Mouse (Mus musculus) kidney, postnatal 36 days (tissue): ENCODE data around the gene Hbs1l.

Experiments used
- DNase-seq, 2 experiments: peaks; one replicate each; pipeline ENCODE4 v3.0.0; 2021 to 2022; ENCODE audit warnings: mixed read lengths in 2 of 2

Hbs1l gene

DNA sequence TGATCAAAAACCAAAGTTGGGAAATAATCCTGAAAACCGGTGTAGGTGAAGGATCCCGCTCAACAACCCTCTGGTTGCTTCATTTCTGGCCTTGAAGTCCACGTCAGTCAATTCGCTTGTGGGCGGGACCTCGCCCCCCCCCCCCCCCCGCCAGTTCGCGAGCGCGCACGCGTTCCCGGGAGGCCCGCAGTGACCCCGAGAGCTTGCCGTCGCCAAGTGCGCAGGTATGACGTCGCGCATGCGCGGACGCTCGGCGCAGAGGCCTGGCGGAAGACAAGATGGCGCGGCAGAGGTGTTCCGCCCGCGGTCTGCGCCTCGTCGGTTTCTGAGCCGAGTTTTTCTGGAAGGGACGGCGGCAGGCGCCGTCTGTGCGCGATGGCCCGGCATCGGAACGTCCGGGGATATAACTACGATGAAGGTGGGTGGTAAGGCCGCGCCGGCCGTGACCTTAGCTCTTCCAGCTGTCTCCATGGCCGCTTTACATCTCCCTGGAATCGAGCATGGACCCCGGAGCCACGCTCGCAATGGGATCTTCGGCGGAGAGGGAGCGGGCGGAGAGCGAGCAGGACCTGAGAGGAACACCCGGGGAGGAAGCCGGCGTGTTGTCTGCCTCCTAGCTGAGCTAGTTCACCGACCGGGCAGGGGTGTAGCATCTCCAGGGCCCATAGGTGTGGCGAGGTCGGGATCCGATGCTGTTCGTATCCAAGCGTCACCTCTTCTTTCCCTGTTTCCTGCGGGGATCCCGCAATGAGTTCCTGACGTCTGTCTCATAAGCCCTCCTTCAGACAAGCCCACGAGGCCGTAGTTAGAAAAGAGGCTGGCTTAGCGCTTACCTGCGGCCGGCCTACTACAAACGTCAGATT is at the start of gene Hbs1l:
Gene Hbs1l, plus strand, starts transcription at position 221 of the 863 bp plus-strand sequence.
- DNase-seq = peak; percentile 93 to 96

DNA sequence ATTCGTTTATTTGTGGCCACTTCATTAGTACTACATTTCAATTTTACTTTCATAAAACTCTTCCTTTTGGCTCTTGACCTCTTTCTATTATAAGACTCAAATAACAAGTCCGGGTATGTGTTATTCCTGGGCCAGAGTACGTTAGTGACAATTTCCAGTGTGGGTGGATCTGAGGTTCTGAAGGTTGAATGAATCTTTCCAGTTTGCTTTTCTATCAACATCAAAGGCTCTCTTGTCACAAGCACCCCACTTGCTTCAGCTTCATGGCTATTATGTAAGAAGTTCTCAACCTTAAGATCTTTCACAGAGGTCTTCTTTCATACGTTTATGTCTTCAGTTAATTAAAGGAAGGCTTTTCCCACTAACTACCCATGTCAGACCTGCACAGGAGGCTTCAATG is 47.2 kb upstream of the Hbs1l start:
- DNase-seq = no peak

DNA sequence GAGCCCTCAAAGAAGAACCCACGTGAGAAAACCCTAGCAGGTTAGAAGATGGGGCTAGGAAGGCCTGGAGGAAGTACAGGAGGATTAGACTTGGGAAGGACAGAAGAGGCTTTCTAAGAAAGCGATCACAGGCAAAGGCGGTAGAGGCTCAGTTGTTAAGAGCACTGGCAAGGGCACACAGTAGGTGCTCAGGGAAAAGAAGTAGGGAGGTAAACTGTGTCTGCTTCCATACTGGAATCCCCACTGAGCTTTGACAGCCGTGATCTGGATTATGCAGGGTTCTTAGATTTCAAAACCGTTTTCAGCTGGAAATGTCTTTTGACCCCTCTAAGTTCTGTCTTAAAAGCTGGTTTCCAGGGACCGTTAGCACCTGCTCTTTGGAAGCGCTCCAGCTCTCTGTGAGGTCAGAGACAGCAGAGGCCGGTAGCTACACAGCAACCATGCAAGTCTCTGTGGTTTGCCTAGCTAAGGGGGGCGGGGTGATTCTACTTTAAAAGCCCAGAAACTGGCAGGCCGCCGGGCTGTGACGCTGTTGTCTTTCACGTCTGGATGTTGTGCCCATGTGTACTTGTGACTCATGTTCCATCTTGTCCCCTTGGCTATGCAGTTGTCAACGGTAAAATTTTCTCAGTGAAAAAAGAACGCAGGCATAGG is 43.8 kb upstream of the Hbs1l start:
- peak; percentile 28 to 57 for DNase-seq

DNA sequence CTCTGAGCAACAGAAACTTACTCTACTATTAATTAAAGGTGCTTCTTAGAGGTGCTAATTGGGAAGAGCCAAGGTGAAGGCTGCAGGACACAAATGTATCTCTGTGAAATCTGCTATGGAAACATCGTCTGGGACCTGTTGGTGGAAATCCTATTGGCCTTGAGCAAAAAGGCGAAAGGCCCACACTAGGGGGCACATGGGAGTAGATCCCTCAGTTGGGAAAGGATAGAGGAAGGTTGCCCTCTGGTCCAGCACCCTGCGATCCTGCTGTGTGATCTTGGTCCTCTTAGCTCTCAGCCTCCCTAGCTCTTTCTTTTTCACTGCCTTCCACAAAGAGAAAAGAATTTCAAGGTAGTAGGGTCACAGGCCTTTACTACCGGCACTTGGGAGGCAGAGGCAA is 43.0 kb upstream of the Hbs1l start:
- peak in 1 of 2 experiments; percentile 2 for DNase-seq

DNA sequence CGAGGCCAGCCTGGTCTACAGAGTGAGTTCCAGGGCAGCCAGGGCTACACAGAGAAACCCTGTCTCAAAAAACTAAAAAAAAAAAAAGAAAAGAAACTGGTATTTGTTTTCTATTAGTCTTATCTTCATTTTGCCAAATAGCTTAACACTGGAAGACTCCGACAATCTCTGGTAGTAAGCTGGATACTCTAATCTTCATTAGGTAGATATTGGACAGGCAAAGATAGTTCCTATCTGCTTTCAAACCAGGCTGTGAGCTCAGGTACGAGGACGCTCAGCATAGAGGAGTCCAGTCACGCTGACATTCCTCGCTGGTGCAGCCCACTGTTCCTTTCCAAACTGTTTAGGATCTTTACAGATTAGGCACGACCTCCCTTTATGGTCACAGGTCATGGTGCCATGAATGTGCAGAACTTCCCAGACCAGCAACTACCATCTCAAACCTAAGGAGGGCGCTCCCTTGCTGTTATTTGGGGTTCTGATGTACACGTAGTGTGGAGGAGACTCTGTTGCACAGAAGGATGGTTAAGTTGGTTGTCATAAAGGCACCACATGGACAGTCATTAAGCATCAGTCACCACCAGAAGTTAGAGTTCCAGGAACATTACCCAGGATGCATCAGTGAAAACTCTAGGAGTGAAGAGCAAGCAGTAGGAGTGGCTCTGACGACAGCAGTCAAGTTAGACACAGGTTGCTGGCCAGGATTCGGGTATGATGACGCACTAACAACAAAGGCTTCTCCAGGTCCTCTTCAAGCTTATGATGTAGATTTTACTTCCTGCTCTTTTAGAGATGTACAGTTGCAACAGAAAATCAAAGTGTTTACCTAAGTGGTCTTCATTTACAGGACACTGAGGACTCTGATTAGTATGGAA is 41.3 kb upstream of the Hbs1l start:
- DNase-seq = no peak

DNA sequence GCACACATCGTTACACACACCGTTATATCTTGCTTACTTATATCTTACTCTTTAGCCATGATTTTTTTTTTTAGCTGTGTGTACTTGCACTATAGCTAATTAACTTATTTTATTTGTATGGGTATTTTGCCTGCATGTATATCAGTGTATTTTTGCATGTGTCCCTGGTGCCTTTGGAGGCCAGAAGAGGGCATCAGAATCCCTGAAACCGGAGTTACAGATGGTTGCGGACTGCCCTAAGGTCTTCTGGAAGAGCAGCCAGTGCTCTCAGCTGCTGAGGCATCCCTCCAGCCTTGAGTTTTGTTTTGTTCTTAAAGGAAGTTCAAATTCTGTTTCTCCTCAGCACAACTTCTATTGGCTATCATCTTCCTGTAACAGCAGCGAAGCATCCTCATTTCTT is 38.5 kb upstream of the Hbs1l start:
- peak; percentile 2 to 29 for DNase-seq

DNA sequence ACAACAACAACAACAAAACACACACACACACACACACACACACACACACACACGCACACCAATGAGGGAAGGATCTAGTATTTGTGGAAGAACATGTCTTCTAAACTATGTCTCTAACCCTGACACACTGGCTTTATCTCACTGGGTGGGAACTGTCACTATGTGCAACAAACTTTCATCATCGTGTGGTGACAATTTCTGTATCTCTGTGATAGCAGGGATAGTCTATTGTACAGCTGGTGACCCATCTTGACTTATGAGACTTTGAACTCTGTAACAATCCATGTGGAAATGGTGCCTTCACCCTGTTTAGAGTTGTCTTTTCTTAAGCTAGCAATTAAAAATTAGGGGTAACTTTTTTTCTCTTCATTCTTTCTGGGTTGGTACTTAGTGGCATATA is 36.1 kb upstream of the Hbs1l start:
- DNase-seq = no peak

DNA sequence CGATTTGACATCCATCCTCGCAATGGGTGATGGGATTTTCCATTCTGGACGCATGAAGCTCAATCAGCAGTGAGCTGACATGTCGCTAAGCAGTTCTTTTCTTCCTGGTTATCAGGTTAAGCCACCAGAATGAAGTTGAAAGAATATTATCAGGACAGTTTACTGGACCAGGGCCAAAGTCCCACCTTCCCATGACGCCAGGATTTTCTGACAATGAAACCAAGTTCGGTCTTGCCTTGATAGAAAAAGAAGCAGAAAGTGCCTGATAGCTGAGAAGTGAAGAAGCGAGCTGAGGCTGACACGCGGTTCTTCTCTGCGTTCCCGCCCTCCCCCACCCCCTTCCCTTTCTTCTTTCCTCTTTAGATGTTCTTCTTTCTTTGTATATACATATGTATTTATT is 30.6 kb upstream of the Hbs1l start:
- DNase-seq = no peak

DNA sequence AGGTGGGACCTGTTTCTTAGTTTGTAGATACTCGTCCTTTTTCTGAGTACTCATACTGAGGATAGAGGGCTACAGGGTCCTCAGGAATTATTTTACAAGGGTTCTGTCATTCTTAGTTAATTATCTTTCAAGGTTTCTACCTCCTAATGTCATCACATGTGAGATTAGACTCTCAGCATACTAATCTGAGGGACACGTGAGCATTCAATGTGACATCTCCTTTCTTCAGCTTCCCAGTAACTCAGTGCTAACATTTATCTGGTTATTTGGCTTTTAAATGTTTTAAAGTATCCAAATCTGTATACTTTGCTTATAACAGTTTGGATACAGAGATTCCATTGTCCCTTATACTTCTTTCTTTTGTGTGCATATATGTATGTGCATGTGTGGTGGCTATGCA is 28.3 kb upstream of the Hbs1l start:
- DNase-seq = no peak

DNA sequence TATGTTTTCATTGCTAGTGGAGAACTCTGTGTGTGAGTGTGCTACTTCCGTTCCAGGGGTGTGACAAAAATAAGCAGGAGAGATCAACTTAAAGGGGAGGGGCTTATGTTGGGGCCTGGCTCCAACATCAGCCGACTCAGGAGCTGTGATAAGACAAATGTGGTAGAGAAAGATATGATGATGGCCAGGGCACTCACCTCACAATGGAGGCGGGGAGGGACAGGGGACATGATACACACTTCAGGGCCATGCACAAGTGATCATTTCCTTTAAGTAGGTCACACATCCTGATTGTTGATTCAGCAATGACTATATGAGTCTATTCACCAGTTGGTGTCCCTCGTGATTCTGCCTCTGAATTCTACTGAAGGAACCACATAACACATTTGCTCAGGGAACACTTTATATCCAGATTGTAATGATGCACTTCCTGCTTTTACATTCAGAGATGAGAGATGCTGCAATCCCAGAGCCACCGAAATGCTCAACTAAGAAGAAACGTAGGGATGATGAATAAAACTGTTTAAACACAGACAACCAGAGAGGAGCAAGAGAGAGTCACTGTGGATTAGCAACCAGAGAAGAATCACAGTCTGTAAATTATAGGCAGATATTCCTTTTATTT is 26.9 kb upstream of the Hbs1l start:
- no peak for DNase-seq

DNA sequence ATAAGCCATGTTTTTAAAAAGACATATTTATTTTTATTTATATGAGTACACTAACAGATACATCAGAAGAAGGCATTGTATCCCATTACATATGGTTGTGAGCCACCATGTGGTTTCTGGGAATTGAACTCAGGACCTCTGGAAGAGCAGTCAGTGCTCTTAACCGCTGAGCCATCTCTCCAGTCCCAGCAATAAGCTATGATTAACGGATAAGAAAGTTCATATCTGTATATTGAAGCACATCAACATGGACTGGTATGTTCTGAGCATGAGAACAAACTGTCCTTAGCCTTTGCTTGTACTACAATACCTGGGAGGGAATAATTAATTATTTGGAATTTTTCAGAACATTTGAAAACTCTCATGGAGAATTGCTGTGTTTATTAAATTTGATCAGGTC is 25.9 kb upstream of the Hbs1l start:
- no peak for DNase-seq

DNA sequence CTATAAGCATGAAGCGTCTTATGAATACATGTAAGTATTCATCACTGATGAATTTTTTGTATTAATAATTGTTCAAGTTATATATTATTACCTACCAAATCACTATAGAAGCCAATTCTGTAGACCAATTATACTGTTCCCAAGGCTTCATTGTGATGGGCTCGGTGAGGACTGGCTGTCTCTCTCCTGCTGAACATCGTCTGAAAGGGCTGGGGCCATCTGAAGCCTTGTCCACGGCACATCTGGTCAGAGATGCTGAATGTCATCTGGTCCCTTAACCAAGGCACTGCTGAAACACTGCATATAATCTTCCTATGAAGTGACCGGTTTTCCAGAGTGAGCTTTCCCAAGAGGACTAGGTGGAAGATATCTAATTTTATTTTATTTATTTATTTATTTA is 24.9 kb upstream of the Hbs1l start:
- DNase-seq = no peak

DNA sequence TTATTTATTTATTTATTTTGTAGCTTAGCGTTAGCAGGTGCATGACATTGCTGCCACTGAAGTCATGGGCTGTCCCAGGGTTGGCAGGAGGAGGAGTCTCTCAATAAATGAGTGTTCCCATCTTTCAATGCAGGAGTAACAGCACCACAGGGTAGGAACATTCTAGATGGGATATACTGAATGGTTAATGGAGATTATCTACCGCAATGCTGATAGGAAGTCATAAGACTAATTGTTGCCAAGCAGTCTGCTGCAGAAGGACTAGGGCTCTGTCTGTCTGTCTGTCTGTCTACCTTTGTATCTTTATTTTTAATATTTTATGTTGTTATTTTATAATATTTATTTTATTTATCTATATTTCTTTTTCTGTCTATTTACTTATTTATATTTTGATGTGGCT is 24.5 kb upstream of the Hbs1l start:
- no peak for DNase-seq

DNA sequence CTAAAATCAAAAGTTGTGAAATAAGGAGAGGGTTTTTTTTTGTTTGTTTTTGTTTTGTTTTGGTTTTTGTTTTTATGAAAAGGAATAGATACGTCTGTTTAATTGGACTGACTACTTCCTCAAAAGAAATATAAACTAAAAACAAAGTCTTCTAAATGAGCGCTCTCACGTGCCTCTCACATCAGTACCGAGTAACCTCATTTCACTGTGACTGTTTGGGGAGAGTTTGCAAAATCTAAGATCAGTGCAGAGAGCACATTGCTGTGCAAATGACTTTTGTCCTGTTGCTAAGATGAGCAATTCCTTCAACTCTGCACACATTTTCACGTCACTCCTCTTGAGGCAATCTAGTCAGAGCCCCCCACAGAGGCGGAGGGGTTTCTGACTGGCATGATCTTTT is 24.0 kb upstream of the Hbs1l start:
- no peak for DNase-seq

DNA sequence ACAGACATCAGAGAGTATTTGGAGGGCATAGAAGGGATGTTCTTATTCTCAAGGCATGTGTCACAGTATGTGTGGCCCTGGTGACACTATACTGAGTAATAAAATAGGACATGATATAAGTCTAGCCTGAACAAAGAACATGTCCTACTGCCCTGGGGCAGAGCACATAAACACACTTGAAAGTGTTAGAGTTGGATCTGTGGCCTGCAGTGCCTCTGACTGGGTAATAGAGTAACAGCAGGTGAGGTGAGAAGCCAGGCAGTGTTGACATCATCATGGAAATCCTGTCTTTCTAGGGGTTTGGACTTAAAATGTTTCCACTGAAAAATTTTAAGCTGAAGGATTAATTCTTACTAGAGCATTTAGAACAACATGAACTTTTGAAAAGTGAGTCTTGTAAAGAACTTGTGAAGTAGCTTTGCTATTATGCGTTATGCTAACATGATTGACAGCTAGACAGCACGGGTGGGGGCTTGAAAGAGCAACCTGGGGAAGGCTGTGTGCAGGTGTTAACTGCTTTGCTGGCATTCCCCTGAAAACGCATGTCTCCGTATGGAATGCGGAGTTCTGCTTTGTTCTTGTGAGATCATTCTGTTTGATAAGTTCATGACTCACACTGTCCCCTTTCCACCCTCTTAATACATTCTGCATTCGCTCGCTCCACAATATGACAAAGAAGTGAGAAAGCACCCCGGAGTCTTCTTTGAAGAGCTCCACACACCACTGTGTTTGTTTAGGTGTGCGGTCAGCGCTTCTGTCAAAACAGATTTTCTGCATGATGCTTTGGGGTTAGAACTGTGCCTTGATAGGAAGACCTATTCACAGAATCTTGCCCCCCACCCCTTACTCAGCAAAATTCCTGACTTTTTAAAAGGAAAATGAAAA is 8.3 kb upstream of the Hbs1l start:
- no peak for DNase-seq

DNA sequence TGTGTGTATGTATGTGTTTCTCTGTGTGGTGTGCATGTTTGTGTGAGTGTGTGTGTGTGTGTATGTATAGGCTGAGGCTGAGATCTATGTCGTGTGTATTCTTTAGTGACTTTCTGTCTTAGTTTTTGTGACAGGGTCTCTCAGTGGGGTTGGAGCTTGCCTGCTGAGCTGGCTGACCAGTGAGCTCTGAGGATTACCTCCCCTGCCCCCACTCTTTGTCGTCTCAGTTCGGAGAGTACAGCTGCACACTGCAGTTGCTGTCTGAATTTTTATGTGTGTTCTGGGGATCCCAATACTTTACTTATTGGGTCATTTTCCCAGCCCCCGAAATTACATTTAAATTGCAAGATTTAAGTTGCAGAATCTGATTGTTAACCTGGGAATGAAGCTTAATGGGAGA is 4.6 kb upstream of the Hbs1l start:
- no peak for DNase-seq

DNA sequence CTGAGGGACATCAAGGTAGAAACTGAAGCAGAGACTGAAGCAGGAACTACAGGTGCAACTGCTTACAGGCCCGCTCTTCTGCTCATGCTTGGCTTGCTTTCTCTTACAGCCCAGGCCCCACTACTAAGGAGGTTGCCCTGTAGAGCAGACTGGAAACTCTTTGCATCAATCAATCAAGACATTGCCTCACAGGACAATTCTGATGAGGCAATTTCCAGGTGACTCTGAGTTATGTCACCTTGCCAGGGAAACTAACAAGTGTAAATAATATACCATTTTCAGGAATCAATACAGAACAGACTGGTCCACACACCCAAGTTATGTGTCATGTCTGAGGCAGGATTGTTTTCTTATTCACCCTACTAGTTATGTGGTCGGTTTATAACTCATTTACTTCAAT is 1.6 kb upstream of the Hbs1l start:
- DNase-seq = no peak

DNA sequence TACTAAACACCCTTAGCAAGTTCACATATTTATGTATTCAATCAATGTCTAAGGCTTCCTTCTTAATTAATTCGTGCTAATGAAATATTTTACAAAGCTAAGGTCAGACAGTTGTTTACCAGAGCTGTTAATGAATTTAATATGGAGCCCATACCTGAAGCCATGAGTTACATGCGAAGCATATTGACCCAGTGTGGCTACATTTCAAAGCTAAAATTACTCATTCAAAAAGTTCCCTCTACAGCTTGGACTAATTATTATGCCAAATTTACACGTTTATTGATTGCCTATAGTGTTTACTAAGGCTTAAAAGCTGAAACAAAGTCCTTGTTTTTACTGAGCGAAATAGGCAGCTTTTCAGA is 401 bp upstream of the Hbs1l start:
- DNase-seq = no peak

DNA sequence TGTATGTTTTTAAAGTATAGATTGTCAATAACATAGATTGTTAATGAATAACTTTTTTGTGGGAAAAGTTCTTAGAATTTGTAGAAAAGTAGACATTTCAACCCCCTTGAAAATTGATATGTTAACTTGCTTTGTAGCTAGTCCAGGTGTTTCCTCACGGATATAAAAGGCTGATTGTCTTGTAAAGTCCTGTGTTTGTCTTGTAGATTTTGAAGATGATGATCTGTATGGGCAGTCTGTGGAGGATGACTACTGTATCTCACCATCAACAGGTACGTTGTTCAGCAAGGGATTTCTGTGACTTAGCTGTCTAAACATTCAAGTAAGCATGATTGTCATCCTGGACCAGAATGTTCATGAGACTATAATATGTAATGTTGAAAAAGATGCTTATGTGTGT is 3.2 kb downstream of the Hbs1l start:
- DNase-seq = no peak

DNA sequence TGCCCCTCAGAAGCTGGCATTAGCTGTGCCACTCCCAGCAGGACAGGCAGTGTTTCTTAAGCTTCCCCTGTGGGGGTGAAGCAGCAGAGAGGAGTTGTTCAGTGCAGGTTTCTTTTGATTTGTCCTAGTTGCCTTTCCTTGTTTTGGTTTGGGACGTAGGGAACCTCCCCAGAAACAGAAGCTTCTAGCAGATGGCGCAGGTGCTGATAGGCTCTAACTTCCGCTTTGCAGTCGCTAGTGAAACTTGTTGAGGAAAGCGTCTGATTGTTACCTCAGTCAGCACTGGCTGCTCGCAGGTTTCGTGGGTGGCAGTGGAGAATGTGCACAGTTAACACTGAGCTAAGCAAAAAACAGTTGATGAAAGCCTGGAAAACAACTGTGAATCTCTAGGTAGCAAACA is 6.0 kb downstream of the Hbs1l start:
- DNase-seq = no peak

DNA sequence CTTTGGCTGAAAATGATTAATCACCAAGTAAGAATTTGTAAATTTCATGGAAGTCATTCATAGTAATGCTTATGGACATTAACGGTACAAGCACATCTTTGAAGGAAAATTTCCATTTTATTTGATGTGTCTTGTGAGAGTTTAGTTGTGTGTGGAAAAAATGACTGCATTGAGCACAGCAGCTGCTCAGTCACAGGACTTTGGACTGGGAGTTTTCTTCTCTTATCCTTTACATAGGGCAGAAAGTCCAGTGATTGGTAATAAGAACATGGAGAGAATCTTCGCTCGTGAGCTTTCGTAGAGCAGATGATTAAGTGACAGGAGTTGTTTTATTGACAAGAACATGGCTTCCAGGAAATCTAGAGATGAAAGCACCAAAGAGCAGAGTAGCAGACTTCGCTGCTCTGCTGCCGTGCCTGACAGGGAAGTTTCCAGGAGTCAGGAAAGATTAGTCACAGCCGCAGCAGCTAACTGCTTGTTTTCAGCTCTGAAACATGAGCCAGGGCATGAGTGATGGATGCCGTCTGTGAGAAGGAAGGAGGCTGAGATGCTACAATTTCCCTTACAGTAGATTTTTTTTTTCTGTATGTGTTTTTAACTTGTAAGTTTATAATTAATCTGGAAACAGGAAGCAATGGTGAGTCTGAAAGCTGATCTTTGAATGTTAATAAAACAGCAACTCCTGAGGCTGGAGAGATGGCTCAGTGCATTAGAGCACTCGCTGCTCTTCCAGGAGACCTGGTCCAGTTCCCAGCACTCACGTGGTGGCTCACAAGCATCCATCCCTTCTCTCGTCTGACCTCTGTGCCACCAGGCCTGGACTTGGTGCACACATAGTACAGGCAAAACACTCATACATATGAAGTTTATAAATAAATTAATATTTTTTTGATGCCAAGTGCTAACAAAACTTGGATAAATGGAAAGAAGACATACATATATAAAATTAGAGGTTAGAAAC is 9.2 kb downstream of the Hbs1l start:
- peak; percentile 55 to 71 for DNase-seq
